Mouse (Mus musculus): ENCODE measurements around the gene Abr. TPM values are rescaled to one million over a fixed set of nuclear protein-coding genes. Genes with fewer than 3 reads are reported as not detected.

The Abr gene
- total and polyA plus RNA-seq, 3 experiments: 46.2 to 76.2 (median 49.6) TPM

DNA sequence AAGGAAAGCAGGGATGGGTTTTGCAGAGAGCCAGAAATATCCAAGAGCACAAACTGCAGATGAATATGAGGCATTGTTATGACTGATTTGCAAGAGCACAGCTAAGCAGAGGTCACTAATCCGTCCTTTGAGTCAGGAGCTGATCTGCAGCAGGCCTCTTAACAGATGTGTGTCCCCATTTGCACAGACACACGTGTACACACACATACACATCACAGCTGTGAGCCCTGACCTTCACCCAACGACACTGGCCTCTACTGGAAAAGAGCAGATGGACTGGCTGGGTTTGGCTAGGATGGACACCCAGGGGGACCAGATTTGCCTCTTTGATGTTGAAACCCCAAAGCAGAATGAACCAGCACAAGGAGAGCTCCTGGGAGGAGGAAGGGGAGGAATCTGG is 52.7 kb downstream of the Abr start:
- peak; percentile 33 for DNase-seq

DNA sequence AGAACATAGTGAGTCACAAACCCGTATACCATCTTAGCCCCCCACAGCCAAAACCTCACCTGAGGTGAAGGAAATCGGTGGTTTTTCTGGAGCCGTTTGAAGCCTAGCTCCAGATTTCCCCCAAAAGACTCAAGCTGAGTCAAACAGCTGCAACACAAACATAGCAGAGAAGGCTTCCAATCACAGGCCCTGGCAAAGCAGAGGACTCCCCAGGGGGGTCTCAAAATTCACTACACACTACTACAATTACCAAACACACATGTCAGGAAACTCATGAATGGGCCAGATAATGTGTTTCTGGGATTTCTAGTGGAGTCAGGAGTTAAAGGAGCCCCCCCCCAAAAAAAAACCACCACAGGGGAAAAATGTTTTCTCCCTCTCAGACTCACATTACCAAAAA is 56.0 kb downstream of the Abr start:
- DNase-seq: no peak

GRCm38 (mm10) chr11:76562584-76562983 is 59.5 kb downstream of the Abr start:
- no peak for DNase-seq

DNA sequence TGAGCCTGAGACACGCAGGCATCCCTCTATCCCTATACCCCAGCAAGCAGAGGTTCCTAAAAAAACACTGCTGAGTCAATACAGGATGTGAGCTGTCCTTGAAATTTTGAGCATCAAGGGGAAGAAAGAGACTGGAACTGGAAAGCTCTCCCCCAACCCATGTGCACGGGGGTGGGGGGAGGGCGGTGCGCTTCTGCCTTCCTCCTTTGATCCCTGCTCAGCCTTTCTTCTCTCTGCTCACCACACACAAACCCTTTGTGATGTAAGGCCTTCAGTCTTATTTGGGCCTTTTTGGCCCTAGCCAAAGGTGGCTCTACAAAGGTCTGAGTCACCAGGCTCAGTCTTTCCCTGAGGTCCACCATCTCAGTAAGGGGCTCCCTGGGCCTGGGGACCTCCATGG is 59.9 kb downstream of the Abr start:
- peak; percentile 50 for DNase-seq

- no peak for DNase-seq
These were observed 64.3 kb downstream of the Abr start for GRCm38 (mm10) chr11:76557837-76558236.

GRCm38 (mm10) chr11:76548153-76548721 is 73.9 kb downstream of the Abr start:
- DNase-seq: no peak

- DNase-seq: no peak
These were observed 74.7 kb downstream of the Abr start for GRCm38 (mm10) chr11:76547420-76547819.

DNA sequence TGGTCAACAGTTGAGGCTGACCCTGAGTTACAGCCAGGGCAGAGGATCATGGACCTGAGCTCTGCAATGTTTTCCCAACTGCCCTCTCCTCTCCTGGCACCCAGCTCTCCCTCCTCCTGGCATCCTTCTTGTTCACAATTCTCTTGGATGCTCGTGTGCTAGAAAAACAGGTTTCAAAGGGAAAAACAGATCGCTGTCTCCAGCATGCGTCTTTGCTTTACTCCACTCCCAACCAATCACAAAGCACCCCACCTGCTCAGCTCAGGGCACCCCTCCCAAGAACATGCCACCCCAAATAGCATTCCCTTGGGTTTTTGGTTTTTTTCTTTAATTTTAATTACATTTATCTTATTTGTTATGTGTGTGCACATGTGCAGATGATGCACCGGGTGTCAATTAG is 75.7 kb downstream of the Abr start:
- DNase-seq: no peak

- peak; percentile 80 for DNase-seq
These were observed 78.8 kb downstream of the Abr start for GRCm38 (mm10) chr11:76543300-76543699.

DNA sequence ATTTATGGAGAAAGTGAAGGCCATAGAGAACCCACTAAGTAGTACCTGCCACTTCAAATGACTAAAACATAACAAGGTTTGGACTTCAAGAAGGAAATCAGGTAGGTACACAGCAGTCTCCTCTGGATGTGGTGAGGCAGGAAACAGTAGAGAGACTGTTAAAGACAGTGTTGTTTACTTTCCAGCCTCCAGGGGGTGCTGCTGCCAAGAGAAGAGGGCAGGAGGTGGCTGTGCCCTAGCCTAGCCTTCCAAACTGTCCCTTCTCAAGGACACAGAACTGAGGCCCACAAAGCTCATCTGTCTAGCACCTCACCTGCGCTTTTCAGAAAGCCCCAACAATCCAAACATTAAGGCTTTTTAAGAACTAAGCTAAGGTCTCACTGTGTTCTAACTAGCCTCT is 81.1 kb downstream of the Abr start:
- DNase-seq: peak; percentile 79

DNA sequence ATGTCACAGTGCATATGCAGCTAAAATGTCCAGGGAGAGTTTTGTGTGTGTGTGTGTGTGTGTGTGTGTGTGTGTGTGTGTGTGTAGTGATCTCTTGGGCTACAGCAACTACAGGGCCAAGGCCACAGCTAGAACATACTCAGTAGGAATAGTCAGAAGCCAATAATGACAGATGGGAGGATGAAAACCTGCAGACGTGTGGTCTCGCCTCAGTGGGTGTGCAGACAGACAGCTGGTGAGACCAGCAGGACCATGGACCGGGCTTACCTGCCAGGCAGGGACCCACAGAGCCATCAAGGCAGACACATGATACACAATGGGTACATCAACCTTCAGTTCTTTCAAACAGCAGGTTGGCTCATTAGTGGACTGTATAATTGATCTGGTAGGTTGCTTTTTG is 84.7 kb downstream of the Abr start:
- DNase-seq: no peak

GRCm38 (mm10) chr11:76536576-76537354 is 85.3 kb downstream of the Abr start:
- DNase-seq: peak; percentile 34

DNA sequence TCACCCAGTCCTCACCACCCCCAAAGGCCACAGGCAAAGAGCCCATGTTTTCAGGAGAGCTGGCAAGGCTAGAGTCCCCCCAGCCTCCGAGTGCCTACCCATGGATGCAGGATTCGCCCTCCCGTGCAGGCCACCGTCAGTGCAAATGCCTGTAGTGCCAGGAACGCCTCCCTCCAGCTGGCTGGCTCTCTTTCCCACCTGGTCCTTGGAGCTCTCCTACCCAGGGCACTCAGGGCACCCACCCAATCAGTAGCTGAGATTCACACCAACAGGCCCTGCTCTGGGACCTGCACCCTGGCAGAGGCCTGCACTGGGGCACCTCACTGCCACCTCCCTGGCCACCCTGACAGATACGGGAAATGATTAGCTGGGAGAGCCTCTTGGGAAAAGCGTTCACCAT is 90.1 kb downstream of the Abr start:
- no peak for DNase-seq

DNA sequence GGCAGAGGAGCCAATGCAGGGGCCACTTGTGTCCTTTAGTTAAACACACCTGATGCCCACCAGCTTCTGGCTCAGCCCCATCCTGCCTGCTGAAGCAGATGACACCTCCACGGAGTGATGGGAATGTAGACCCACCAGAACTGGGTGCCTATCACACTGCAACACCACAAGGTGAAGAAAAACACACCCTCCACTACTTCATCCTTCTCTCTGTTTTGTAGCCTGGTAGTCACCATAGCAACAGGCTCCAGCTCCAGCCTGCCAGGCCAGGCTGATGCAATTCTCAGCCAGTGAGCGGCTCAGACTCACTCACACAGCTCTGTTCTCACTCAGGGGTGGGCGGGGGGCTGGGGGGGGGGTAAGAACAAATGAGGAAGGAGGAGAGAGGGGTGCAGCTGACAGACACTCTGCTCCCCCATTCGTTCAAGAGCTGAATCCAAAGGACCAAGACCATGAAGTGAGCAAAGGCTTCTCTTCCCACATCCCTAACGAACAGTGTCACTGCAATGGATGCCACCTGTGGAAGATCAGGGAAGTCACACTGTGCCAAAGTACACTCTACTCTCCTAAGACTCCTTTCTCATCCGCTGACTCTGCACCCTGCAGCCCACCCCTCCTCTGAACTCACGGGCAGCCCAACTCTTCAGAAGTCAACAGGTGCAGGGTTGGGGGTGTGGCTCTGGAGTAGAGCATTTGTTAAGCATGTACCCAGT is 91.0 kb downstream of the Abr start:
- DNase-seq: peak; percentile 46

GRCm38 (mm10) chr11:76530168-76530935 is 91.8 kb downstream of the Abr start:
- DNase-seq: no peak

DNA sequence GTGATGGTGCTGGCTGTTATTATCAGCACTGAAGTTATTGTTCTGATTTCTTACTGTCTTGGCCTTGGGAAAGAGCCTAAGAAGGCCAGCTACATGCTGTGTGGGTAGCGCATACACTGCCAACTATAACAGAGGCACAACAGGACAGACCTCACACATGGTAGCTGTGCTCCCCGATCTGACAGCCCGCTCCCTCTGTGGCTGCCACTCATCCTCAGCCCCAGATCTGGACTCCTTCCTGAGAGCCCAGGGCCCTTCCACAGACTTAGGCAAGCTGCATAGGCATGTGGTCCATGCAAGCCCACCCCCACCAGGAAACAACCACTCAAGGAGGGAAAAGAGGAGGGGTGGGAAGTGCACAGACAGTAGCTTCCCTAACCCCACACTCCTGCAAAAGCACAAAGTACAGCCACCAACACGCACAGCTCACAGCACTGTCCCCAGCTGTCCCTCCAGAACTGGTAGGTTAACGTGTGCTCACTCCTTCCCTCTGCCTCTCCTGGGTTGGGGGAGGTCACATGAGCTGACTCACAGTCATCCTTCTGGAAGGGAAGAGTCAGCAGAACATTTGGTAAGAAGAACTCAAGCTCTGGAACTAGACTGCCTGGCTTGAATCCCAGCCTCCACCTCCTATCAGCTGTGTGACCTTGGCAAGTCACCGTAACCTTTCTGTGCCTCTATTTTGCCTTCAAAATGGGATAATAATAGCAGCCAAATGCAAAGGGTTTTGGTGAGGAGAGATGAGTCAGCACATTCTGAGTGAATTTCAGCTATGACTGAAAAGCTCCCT is 92.6 kb downstream of the Abr start:
- peak; percentile 91 for DNase-seq

DNA sequence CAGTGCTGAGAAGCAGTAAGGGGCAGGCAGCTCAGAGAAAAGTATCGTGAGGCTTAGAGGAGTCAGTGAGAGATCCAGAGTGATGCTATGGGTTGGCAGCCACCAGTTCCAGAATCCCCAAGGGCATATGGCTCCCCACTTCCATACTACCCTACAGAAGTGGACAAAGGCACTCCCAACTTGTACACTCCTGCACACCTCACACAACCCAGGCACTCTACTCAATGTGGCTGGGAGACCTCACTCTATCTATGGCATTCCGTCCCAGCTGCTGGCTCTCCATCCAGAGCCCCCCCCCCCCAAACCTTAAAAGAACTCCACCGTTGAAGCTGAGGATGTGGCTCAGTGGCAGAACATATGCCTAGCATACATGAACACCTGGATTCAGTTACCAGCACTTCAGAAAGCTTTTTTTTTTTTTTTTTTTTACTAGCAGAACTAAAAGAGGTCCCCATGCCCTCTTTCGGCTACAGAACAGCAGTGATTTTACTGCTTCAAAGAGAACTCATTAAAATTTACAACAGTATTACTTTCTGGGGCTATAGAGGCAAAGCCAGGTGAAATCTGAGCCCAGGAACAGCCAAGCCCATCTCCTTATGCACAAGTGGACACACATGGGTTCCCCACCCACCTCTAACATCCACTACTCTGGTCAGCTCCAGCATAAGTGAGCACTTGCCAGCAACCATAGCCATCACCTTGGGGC is 96.3 kb downstream of the Abr start:
- DNase-seq: no peak

DNA sequence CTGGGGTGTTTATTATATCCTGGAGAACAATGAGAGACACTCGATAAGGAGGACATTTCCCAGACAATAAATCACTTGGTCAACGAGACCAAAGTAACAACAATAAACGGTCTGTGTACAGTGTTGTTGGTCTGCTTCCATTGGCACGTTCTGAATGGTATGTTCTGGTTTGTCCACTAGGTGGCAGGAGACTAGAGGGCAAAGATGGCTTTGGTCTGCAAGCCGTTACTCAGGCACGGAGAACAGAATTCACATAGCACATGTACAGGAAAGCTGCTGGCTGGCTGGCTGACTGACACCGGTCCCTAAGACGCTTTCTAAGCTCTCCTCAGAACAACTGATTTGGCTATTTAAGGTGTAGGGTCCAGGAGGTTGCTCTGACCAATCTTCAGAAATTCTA is 97.2 kb downstream of the Abr start:
- DNase-seq: peak; percentile 77

GRCm38 (mm10) chr11:76523356-76523755 is 98.8 kb downstream of the Abr start:
- peak; percentile 78 for DNase-seq

GRCm38 (mm10) chr11:76520889-76521288 is 101.2 kb downstream of the Abr start:
- no peak for DNase-seq

DNA sequence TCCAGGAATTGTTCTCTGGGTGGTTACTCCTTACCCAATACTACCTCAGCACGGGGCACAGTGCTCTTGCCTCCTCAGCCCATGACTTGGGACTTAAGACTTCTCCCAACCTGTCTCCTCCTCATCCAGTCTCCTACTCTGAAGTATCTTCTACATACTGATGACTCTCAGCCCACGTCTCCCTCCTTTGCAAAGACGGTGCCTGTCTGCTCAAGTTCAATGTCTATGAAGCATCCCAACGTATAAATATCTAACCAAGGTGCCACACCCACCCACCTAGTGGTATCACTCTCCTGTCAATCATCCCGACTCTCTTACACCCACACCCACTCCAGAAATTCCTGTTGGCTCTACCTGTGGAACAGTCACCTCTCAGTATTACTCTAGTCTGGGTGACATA is 103.5 kb downstream of the Abr start:
- no peak for DNase-seq
